Mouse (Mus musculus) E14TG2a.4 (cell line): ENCODE measurements at regions not wholly inside any gene's neighbourhood (a gene's known extent, or its start where the extent isn't known, plus 50 kb on each side); places are given as distances from the start of the nearest gene placed in this dataset.
"Not testable (repeated sequence)": the region's sequence is repeated elsewhere in the genome, so short reads cannot be mapped to it uniquely, and the experiment has no call there.

Experiments
- H3K27me3 ChIP-seq: 2 replicates; pipeline ENCODE4 v1.6.1; 2014; ENCODE audit warnings: low read length, control low read depth; ENCODE audit not compliant: insufficient read depth
- H3K36me3 ChIP-seq: 2 replicates; pipeline ENCODE4 v1.6.1; 2014; ENCODE audit warnings: low read length, control low read depth; ENCODE audit not compliant: insufficient read depth
- H3K4me1 ChIP-seq: replicated peaks from 2 replicates; pipeline ENCODE4 v1.6.1; 2014; ENCODE audit warnings: low read depth, low read length, control low read depth
- H3K4me3 ChIP-seq: replicated peaks from 2 replicates; pipeline ENCODE4 v1.5.1; 2014; ENCODE audit warnings: mild to moderate bottlenecking, low read length
- H3K9me3 ChIP-seq: 2 replicates; pipeline ENCODE4 v1.6.1; 2014; ENCODE audit warnings: low read length, control low read depth
- CTCF ChIP-seq: conservative IDR thresholded peaks from 2 replicates; pipeline ENCODE4 v1.5.1; 2014; ENCODE audit warnings: low read length
- NANOG ChIP-seq: IDR thresholded peaks from 2 replicates; pipeline ENCODE4 v1.6.1; 2014; ENCODE audit warnings: borderline replicate concordance, low read length, mixed read lengths
- POU5F1 ChIP-seq: IDR thresholded peaks from 2 replicates; pipeline ENCODE4 v1.6.1; 2014; ENCODE audit warnings: low read length, borderline replicate concordance

DNA sequence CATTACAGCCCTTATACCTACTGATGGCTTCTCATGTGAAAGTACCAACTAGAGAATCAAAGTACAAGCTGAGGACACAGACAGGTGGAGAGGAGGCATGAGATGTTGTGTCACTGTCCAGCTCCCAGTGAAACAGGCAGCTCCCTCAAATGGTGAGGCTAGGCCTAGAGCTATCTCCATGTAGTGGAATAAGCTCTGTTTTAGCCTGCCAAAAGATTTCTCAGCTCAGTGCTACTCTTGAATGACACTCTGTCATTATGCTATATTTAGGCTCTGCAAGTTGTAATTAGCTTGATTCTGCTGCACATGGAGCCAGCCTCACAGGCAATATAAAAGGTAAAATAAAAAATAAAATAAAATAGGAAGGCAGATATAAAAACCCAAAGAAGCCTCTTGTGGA lies 298.5 kb downstream of the Bmp2 start:
- no peaks in the 10 kb centered on the region for H3K27me3 ChIP-seq
- TF ChIP-seq CTCF (no peak), NANOG (no peak), POU5F1 (no peak)
- H3K4me3 ChIP-seq, result no peak overlapping the region
- 0 out of 2 replicates have a peak, but pooled peaks cover 4% of the 10 kb centered on the region for H3K9me3 ChIP-seq
- no peaks in the 10 kb centered on the region for H3K4me1 ChIP-seq
- no peaks in the 10 kb centered on the region for H3K36me3 ChIP-seq

- not testable (repeated sequence) for H3K27me3 ChIP-seq, H3K36me3 ChIP-seq, H3K4me1 ChIP-seq, H3K4me3 ChIP-seq, H3K9me3 ChIP-seq
Measured at GRCm38 (mm10) chr2:133874982-133875381, 323.0 kb downstream of the Bmp2 start.

DNA sequence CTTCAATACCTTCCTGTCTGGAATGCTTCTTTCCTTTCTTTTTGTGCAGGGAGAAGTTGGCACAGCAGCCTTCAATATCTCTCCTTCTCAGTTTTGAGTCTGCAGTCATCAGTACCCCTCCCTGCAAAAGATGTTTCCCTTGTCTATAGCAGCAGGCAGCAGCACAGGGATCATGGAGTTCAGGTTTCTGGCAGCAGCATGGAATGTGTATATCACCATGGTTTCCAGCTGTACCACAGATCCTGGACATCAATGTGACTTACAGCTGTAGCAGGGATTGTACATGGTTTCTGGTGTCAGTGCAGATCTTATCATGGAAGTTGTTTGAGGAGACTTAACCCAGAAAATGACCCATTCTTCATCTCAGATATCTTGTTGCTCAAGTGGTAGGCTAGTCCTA lies 331.7 kb downstream of the Bmp2 start:
- no peaks in the 10 kb centered on the region for H3K27me3 ChIP-seq
- H3K4me1 ChIP-seq, result no peaks in the 10 kb centered on the region
- no peaks in the 10 kb centered on the region for H3K9me3 ChIP-seq
- H3K36me3 ChIP-seq, result no peaks in the 10 kb centered on the region
- H3K4me3 ChIP-seq, result no peak overlapping the region
- TF ChIP-seq NANOG, result no peak
- no peak for TF ChIP-seq CTCF
- TF ChIP-seq POU5F1, result no peak

- Histone ChIP-seq H3K4me1 (no peaks in the 10 kb centered on the region), H3K36me3 (no peaks in the 10 kb centered on the region), H3K9me3 (no peaks in the 10 kb centered on the region), H3K4me3 (no peak overlapping the region), H3K27me3 (no peaks in the 10 kb centered on the region)
- TF ChIP-seq POU5F1, result no peak
- no peak for TF ChIP-seq NANOG
- TF ChIP-seq CTCF, result no peak
Measured at GRCm38 (mm10) chr2:133906269-133906668, 354.3 kb downstream of the Bmp2 start.
